Mouse (Mus musculus) E14TG2a.4 (cell line): ENCODE data around the gene Ppp1r13b.

ENCODE experiments used
- H3K27me3 ChIP-seq: 2 replicates; pipeline ENCODE4 v1.6.1; 2014; ENCODE audit warnings: low read length, control low read depth; ENCODE audit not compliant: insufficient read depth
- H3K36me3 ChIP-seq: 2 replicates; pipeline ENCODE4 v1.6.1; 2014; ENCODE audit warnings: low read length, control low read depth; ENCODE audit not compliant: insufficient read depth
- H3K4me1 ChIP-seq: replicated peaks from 2 replicates; pipeline ENCODE4 v1.6.1; 2014; ENCODE audit warnings: low read depth, low read length, control low read depth
- H3K4me3 ChIP-seq: replicated peaks from 2 replicates; pipeline ENCODE4 v1.5.1; 2014; ENCODE audit warnings: mild to moderate bottlenecking, low read length
- H3K9me3 ChIP-seq: 2 replicates; pipeline ENCODE4 v1.6.1; 2014; ENCODE audit warnings: low read length, control low read depth
- CTCF ChIP-seq: conservative IDR thresholded peaks from 2 replicates; pipeline ENCODE4 v1.5.1; 2014; ENCODE audit warnings: low read length
- NANOG ChIP-seq: IDR thresholded peaks from 2 replicates; pipeline ENCODE4 v1.6.1; 2014; ENCODE audit warnings: borderline replicate concordance, low read length, mixed read lengths
- POU5F1 ChIP-seq: IDR thresholded peaks from 2 replicates; pipeline ENCODE4 v1.6.1; 2014; ENCODE audit warnings: low read length, borderline replicate concordance

The Ppp1r13b gene

GRCm38 (mm10) chr12:111794102-111794501 is 113.8 kb downstream of the Ppp1r13b start:
- no peaks in the 10 kb centered on the region for H3K27me3 ChIP-seq
- H3K9me3 ChIP-seq: no peaks in the 10 kb centered on the region
- peaks cover 89% of the 10 kb centered on the region for H3K36me3 ChIP-seq
- TF ChIP-seq NANOG: no peak
- H3K4me3 ChIP-seq: peak overlapping the region; percentile 54
- H3K4me1 ChIP-seq: peaks cover 66% of the 10 kb centered on the region

- no peak for TF ChIP-seq CTCF
- no peak for TF ChIP-seq NANOG
- no peak for TF ChIP-seq POU5F1
- Histone ChIP-seq H3K4me3 (no peak overlapping the region), H3K9me3 (no peaks in the 10 kb centered on the region), H3K36me3 (peaks cover 94% of the 10 kb centered on the region), H3K4me1 (peaks cover 72% of the 10 kb centered on the region), H3K27me3 (no peaks in the 10 kb centered on the region)
Observed at GRCm38 (mm10) chr12:111791474-111792104, 116.3 kb downstream of the Ppp1r13b start.

GRCm38 (mm10) chr12:111790631-111791030 is 117.3 kb downstream of the Ppp1r13b start:
- no peaks in the 10 kb centered on the region for H3K27me3 ChIP-seq
- peaks cover 66% of the 10 kb centered on the region for H3K4me1 ChIP-seq
- H3K9me3 ChIP-seq: no peaks in the 10 kb centered on the region
- H3K36me3 ChIP-seq: peaks cover 94% of the 10 kb centered on the region
- no peak overlapping the region for H3K4me3 ChIP-seq
- TF ChIP-seq CTCF: no peak
- TF ChIP-seq POU5F1: no peak
- no peak for TF ChIP-seq NANOG

- Histone ChIP-seq H3K4me1 (peaks cover 64% of the 10 kb centered on the region), H3K9me3 (no peaks in the 10 kb centered on the region), H3K27me3 (no peaks in the 10 kb centered on the region), H3K36me3 (peaks cover 95% of the 10 kb centered on the region), H3K4me3 (no peak overlapping the region)
- TF ChIP-seq NANOG (no peak), CTCF (no peak), POU5F1 (no peak)
Observed at GRCm38 (mm10) chr12:111790090-111790489, 117.8 kb downstream of the Ppp1r13b start.

- Histone ChIP-seq H3K9me3 (no peaks in the 10 kb centered on the region), H3K27me3 (no peaks in the 10 kb centered on the region), H3K4me3 (no peak overlapping the region), H3K4me1 (peaks cover 62% of the 10 kb centered on the region), H3K36me3 (peaks cover 91% of the 10 kb centered on the region)
- TF ChIP-seq POU5F1: no peak
- no peak for TF ChIP-seq CTCF
- no peak for TF ChIP-seq NANOG
Observed at GRCm38 (mm10) chr12:111787015-111787414, 120.9 kb downstream of the Ppp1r13b start.

- Histone ChIP-seq H3K4me3 (no peak overlapping the region), H3K27me3 (no peaks in the 10 kb centered on the region), H3K9me3 (no peaks in the 10 kb centered on the region), H3K4me1 (peaks cover 58% of the 10 kb centered on the region), H3K36me3 (peaks cover 91% of the 10 kb centered on the region)
- TF ChIP-seq NANOG (no peak), POU5F1 (no peak), CTCF (no peak)
Observed at GRCm38 (mm10) chr12:111785174-111785573, 122.7 kb downstream of the Ppp1r13b start.

- H3K4me3 ChIP-seq: no peak overlapping the region
- H3K9me3 ChIP-seq: no peaks in the 10 kb centered on the region
- H3K27me3 ChIP-seq: no peaks in the 10 kb centered on the region
- TF ChIP-seq POU5F1: no peak
- peak; percentile 51 for TF ChIP-seq CTCF
- peaks cover 27% of the 10 kb centered on the region for H3K4me1 ChIP-seq
- peaks cover 96% of the 10 kb centered on the region for H3K36me3 ChIP-seq
Observed at GRCm38 (mm10) chr12:111779544-111779943, 128.4 kb downstream of the Ppp1r13b start.
